Mouse (Mus musculus) frontal cortex, adult (tissue): ENCODE measurements around the gene Tanc1.
A peak's percentile ranks its signal among the peaks of the same experiment; 100 is the strongest.
"Not testable (repeated sequence)": the region's sequence is repeated elsewhere in the genome, so short reads cannot be mapped to it uniquely, and the experiment has no call there.

Experiments
- ATAC-seq: cut with Nextera tagmentation; 2 replicates; pipeline ENCODE4 v1.9.2; 2017; ENCODE audit warnings: mild to moderate bottlenecking, moderate library complexity, mixed read lengths; ENCODE audit not compliant: low TSS enrichment

Gene Tanc1

GRCm38 (mm10) chr2:59611831-59612732 lies at the start of gene Tanc1:
Gene Tanc1 (plus strand): TSS chr2:59612042.
- peak; percentile 92 for ATAC-seq

DNA sequence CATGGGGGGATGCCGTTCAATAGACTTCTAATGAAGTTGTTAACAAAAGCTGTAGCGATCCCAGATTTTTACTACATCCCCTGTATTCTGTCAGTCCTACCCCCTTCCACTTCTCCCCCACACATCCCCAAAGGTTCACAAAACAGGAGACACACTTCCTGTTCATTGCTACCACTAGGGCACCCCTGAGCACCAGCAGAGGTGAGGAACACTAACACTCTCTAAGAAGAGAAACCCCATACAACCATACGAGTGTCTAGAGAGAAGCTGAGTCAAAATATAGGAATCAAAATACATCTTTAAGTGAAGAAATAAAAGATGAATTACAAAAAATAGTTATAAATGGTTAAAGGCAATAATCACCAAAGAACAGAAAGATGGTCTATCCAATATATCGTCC lies 49.6 kb upstream of the Tanc1 start:
- ATAC-seq, result no peak

GRCm38 (mm10) chr2:59562696-59563095 lies 49.1 kb upstream of the Tanc1 start:
- ATAC-seq, result no peak

DNA sequence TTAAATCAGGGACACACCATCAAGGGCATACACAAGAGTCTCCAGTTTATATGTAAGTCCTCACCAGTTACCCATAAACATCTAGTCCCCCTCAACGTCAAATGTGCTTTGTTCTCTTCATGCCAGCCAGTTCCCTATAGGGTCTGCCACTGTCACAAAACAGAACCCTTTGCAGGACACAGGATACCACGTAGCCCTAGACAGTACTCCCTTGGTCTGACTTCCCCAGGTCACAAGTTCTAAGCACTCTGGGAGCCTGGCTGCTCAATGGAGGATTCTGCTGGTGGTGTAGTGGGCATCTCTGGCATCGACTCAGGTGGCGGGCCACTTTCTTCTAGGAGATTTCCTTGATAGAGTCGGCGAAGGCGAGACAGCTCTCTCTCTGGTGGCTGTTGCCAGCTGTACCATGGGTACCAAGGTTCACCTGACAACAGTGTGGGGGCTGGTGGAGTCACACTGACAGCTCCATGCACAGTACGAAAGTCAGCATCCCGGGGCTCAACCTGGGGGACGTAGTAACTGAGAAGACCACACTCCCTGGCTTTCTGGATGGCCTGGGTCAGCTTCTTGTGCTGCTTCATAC lies 47.7 kb upstream of the Tanc1 start:
- ATAC-seq, result not testable (repeated sequence)

DNA sequence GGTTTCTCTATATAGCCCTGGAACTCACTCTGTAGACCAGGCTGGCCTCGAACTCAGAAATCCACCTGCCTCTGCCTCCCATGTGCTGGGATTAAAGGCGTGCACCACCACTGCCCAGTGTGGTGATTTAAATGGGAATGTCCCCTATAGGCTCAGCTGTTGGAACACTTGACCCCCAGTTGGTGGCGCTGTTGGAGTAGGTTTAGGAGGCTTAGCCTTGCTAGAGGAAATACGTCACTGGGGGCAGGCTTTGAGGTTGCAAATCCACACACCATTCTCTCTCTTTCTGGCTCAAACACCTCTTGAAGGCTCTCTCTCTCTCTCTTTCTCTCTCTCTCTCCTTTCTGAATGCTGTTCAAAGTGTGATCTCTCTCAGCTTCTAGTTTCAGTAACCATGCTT lies 46.9 kb upstream of the Tanc1 start:
- ATAC-seq, result no peak

- no peak for ATAC-seq
These were observed 30.9 kb upstream of the Tanc1 start for GRCm38 (mm10) chr2:59580939-59581338.

DNA sequence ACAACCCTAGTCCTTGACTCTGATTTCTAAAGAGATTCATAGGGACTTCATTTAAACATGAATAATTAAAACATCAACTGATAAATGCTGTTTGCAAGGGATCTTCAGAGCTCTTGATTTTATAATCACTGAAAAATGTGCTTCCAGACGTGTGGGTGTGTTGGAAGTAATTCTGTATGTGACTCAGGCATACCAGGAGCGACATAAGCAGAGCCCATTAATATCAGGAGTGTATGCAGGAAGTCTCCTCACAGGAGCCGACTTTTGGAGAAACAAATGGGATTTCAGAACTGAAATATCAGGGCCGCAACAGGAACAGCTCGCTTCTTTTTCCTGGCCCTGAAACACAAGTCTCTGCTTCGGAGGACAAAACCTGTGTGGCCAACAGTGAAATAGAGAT lies 27.9 kb upstream of the Tanc1 start:
- ATAC-seq, result peak; percentile 58

GRCm38 (mm10) chr2:59587387-59588095 lies 24.3 kb upstream of the Tanc1 start:
- ATAC-seq, result peak; percentile 90

- ATAC-seq, result no peak
These were observed 23.8 kb upstream of the Tanc1 start for GRCm38 (mm10) chr2:59588096-59588405.

- ATAC-seq, result no peak
These were observed 18.4 kb upstream of the Tanc1 start for GRCm38 (mm10) chr2:59593341-59593902.

GRCm38 (mm10) chr2:59594095-59594494 lies 17.7 kb upstream of the Tanc1 start:
- ATAC-seq, result no peak

GRCm38 (mm10) chr2:59596545-59596944 lies 15.3 kb upstream of the Tanc1 start:
- ATAC-seq, result no peak

DNA sequence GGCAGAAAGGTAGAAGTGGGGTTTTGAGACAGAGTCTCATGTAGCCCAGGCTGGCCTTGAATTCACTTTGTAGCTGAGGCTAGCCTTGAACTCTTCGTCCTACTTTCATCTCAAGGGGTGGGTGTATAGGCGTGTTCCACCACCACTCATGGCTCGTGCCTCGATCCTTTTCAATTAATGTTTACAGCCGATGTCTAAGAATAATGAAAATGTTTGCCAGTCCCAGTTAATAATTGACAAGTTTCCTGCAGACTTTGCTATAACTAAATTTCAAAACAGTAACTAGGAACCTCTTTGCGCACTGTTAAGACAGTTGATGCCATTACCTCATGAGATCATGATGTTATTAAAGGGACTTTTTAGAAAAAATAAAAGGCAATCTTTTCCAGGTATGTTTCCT lies 13.6 kb upstream of the Tanc1 start:
- ATAC-seq, result no peak

GRCm38 (mm10) chr2:59598894-59599293 lies 12.9 kb upstream of the Tanc1 start:
- no peak for ATAC-seq

GRCm38 (mm10) chr2:59599338-59600111 lies 12.3 kb upstream of the Tanc1 start:
- ATAC-seq, result no peak

GRCm38 (mm10) chr2:59600123-59600840 lies 11.6 kb upstream of the Tanc1 start:
- ATAC-seq, result no peak

DNA sequence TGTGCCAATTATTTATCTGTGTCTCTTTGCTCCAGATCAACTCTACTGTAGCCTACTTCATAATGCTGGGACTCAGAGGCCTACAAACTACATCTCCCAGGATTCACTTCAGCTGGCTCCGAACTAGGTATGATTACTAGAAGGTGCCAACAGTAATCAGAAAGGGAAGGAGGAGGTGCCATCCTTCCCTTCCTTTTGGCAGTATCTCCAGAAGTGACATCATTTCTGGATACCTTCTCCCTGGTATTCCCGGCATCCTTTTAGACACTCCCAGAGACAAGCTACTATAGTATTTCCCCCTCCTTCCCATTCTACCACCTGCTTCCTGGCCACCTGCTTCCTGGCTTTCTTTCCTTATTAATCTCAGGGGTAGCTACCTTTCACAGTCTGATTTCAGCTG lies 10.9 kb upstream of the Tanc1 start:
- peak; percentile 77 for ATAC-seq

DNA sequence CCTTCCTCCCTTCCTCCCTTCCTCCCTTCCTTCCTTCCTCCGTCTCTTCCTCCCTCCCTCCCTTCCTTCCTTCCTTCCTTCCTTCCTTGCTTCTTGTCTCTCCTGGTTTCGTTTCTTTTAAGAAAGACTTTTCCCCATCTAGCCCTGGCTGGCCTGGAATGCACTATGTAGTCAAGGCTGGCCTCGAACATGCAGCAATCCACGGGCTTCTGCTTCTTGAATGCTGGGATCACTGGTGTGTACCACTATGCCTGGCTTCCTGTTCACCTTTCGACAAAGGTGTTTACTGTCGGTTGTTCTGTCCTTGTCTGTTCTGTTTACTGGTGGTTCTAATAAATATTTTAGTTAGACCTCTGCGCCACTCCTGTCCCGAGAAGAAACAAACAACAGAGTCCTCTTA lies 10.4 kb upstream of the Tanc1 start:
- no peak for ATAC-seq

DNA sequence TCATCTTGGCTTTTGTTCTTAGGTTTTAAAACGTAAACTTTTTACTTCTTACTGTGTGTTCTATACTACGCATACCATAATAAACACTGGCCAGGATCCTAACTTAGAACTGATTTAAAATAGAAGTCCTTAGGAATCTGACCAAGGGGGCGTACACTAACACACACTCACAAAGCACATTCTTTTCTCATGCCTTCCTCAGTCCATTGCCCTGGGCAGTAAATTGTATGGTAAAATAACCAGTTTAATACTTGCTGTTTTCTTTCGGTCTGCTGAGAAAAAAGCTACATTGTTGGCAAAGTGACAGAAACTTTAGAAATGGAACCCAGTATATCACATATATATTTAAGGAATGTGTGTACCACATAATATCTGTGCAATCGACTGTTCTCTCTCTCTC lies 2.9 kb upstream of the Tanc1 start:
- no peak for ATAC-seq

DNA sequence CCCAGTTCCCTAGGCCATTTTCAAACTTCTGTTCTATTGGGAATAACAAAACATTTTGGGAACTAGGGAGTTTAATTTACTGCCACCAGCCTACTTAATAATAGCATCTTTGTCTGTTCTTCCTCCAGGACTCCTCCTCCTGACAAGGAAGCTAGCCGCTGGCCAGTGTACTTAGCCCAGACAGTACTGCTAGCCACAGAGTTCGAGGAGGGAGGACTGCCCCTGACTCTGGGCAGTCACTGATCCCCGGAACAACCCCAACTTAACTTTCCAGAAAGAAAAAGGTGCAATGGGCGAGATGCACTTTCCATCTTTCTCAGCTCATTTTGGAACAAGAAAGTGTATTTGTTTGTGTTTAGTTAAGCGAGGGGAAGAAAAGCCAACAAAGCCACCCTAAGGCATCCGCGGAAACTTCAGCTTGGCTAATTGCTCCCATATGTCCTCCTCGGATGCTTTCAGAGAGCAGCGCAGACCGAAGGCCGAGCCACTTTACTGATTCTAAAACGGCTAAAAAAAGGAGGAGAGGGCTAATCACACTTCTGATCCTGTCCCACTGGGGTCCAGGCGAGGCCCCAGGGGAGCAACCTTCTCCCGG lies 529 bp upstream of the Tanc1 start:
- ATAC-seq, result no peak; the same call in 1 of the 2 replicates
